Mouse (Mus musculus): ENCODE measurements around the gene Fbxo11. TPM values are rescaled to one million over a fixed set of nuclear protein-coding genes. Genes with fewer than 3 reads are reported as not detected.

Gene Fbxo11
- polyA plus RNA-seq, 1 experiment from 2014 or later, result 33.0 TPM

Other genes starting within 250 kb of the Fbxo11 start
- gene Rpl36-ps4, start 144.3 kb downstream of the Fbxo11 start, polyA plus RNA-seq (2015; fragmentation: Nextera tagmentation; extraction: Ambion mirVana), result not detected in 2 replicates
- 41.0 and 46.9 TPM in 2 replicates for gene Msh6, start 90.2 kb downstream of the Fbxo11 start, polyA plus RNA-seq (2015; fragmentation: Nextera tagmentation; extraction: Ambion mirVana)

All from forebrain, embryonic 16.5 days (tissue).